Mouse (Mus musculus) neural tube, embryonic 15.5 days (tissue): ENCODE measurements around the gene Ascc2. TPM values are rescaled to one million over a fixed set of nuclear protein-coding genes. Genes with fewer than 3 reads are reported as not detected.

Source experiments
- ATAC-seq: fragments of 200-750 bp; cut with Nextera tagmentation; 2 replicates; pipeline ENCODE4 v1.8.0; 2017; ENCODE audit warnings: mild to moderate bottlenecking, moderate TSS enrichment, moderate library complexity; ENCODE audit not compliant: low FRiP score
- H3K27ac ChIP-seq: fragments of 300-500 bp; sonication (generic); replicated peaks from 2 replicates; pipeline ENCODE4 v1.5.1; 2015; ENCODE audit warnings: mild to moderate bottlenecking, inconsistent platforms
- H3K27me3 ChIP-seq: fragments of 300-500 bp; sonication (generic); replicated peaks from 2 replicates; pipeline ENCODE4 v1.6.1; 2015; ENCODE audit warnings: inconsistent platforms
- H3K36me3 ChIP-seq: fragments of 300-500 bp; sonication (generic); 2 replicates; pipeline ENCODE4 v1.6.1; 2015; ENCODE audit warnings: inconsistent platforms
- H3K4me1 ChIP-seq: fragments of 300-500 bp; sonication (generic); 2 replicates; pipeline ENCODE4 v1.6.1; 2015; ENCODE audit warnings: inconsistent platforms
- H3K4me2 ChIP-seq: fragments of 300-500 bp; sonication (generic); 2 replicates; pipeline ENCODE4 v1.6.1; 2015; ENCODE audit warnings: inconsistent platforms, mild to moderate bottlenecking, moderate library complexity
- H3K4me3 ChIP-seq: fragments of 300-500 bp; sonication (generic); replicated peaks from 2 replicates; pipeline ENCODE4 v1.5.1; 2015; ENCODE audit warnings: mild to moderate bottlenecking, inconsistent platforms
- H3K9ac ChIP-seq: fragments of 300-500 bp; sonication (generic); replicated peaks from 2 replicates; pipeline ENCODE4 v1.6.1; 2015; ENCODE audit warnings: mild to moderate bottlenecking, inconsistent platforms
- H3K9me3 ChIP-seq: fragments of 300-500 bp; sonication (generic); replicated peaks from 2 replicates; pipeline ENCODE4 v1.6.1; 2016; ENCODE audit warnings: inconsistent platforms
- WGBS: fragments of 180-500 bp; shearing (Covaris S2); methylation state at CpG from one replicate; pipeline ENCODE4 v1.1.7; 2015; ENCODE audit warnings: mixed read lengths; 5-methylcytosine and 5-hydroxymethylcytosine counted together
- polyA plus RNA-seq: library from polyadenylated mRNA; unstranded; fragments of >200 nt; fragmentation: Nextera tagmentation; extraction: Ambion mirVana; gene quantifications from 2 replicates; pipeline ENCODE4 v1.2.1, GENCODE M21; 2015

Ascc2 gene
- polyA plus RNA-seq, 1 experiment from 2014 or later: 19.3 TPM

GRCm38 (mm10) chr11:4730913-4731312, 93.4 kb downstream of the Ascc2 start:
- WGBS: 76% methylated on average over 5 of the region's 5 CpGs
- no peak for ATAC-seq

GRCm38 (mm10) chr11:4731781-4732180, 94.2 kb downstream of the Ascc2 start:
- H3K27me3 ChIP-seq: no peaks in the 10 kb centered on the region
- peaks cover 9% of the 10 kb centered on the region for H3K4me1 ChIP-seq
- no peak overlapping the region for H3K9ac ChIP-seq
- H3K27ac ChIP-seq: no peak overlapping the region
- H3K4me3 ChIP-seq: no peak overlapping the region
- ATAC-seq: no peak
- H3K36me3 ChIP-seq: peaks cover 4% of the 10 kb centered on the region; the same call in 1 of the 2 replicates
- no peaks in the 10 kb centered on the region for H3K9me3 ChIP-seq
- H3K4me2 ChIP-seq: no peak overlapping the region
- WGBS: 81% methylated on average over 7 of the region's 7 CpGs

More at GRCm38 (mm10) chr11:4730913-4731312, 93.4 kb downstream of the Ascc2 start:
- H3K27ac ChIP-seq: no peak overlapping the region
- peaks cover 9% of the 10 kb centered on the region for H3K4me1 ChIP-seq
- no peaks in the 10 kb centered on the region for H3K27me3 ChIP-seq
- H3K4me2 ChIP-seq: no peak overlapping the region
- H3K9ac ChIP-seq: no peak overlapping the region
- no peaks in the 10 kb centered on the region for H3K9me3 ChIP-seq
- H3K36me3 ChIP-seq: peaks cover 9% of the 10 kb centered on the region
- no peak overlapping the region for H3K4me3 ChIP-seq

- H3K36me3 ChIP-seq: peaks cover 4% of the 10 kb centered on the region; the same call in 1 of the 2 replicates
- no peaks in the 10 kb centered on the region for H3K9me3 ChIP-seq
- no peaks in the 10 kb centered on the region for H3K27me3 ChIP-seq
- peaks cover 9% of the 10 kb centered on the region for H3K4me1 ChIP-seq
- no peak; the same call in 1 of the 2 replicates for ATAC-seq
- whole genome bisulfite sequencing: 33% methylated on average over 12 of the region's 12 CpGs
- H3K4me3 ChIP-seq: no peak overlapping the region
- no peak overlapping the region for H3K4me2 ChIP-seq
- no peak overlapping the region for H3K9ac ChIP-seq
- H3K27ac ChIP-seq: no peak overlapping the region
Observed at GRCm38 (mm10) chr11:4734179-4734578, 96.6 kb downstream of the Ascc2 start.

Other genes starting within 250 kb of the Ascc2 start
- 0.29 TPM in 1 of 2 replicates, not detected in the other for gene Hormad2, start 196.6 kb upstream of the Ascc2 start, polyA plus RNA-seq
- gene Mtmr3, start 42.9 kb upstream of the Ascc2 start, polyA plus RNA-seq: 26.6 and 27.3 TPM in 2 replicates
- not detected in 2 replicates for gene Gm11032, start 17.7 kb upstream of the Ascc2 start, polyA plus RNA-seq
- gene Uqcr10, start 66.6 kb downstream of the Ascc2 start, polyA plus RNA-seq: 722 and 793 TPM in 2 replicates
- gene Zmat5, start 66.9 kb downstream of the Ascc2 start, polyA plus RNA-seq: 60.9 and 65.3 TPM in 2 replicates
- 2.9 and 4.2 TPM in 2 replicates for gene Cabp7, start 109.0 kb downstream of the Ascc2 start, polyA plus RNA-seq
- gene Nf2, start 211.8 kb downstream of the Ascc2 start, polyA plus RNA-seq: 61.9 and 62.2 TPM in 2 replicates
- 121 and 137 TPM in 2 replicates for gene Nipsnap1, start 236.2 kb downstream of the Ascc2 start, polyA plus RNA-seq